Mouse (Mus musculus) common myeloid progenitor, adult 5-6 weeks (primary cell): ENCODE data around the gene Ctrc. TPM values are rescaled to one million over a fixed set of nuclear protein-coding genes. Genes with fewer than 3 reads are reported as not detected.

Experiments
- ATAC-seq: replicated peaks from 2 replicates; pipeline ENCODE4 v1.8.0; 2016; ENCODE audit warnings: low read depth, mild to moderate bottlenecking, moderate TSS enrichment, inconsistent platforms; ENCODE audit not compliant: poor library complexity, severe bottlenecking
- total RNA-seq: library from RNA; stranded (forward); fragments of 200-1000, 187-1606 nt; gene quantifications from 2 replicates; pipeline ENCODE4 v1.2.3, GENCODE M21; 2017

Gene Ctrc
- not detected in 2 replicates for total RNA-seq

DNA sequence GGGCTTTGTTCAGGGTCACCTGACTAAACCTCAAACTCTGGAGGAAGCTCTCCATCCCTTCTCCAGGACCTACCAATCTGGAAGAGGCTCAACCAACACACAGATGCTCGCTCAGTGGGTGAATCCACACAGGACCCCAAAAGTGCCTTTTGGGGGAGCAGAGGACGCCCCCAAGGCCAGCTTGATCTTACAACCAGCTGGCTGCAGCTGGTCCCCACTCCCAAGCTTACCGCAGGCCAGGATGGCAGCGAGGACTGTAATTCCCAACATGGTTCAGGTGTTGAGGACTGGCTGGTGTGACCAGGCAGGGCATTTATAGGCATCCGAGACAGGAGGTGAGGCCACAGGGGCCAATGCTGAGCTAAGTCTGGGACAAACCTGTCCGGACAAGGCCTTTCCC lies at the start of gene Ctrc:
Gene Ctrc, minus strand, starts transcription at position 361 of the 400 bp plus-strand sequence.
- no peak for ATAC-seq

DNA sequence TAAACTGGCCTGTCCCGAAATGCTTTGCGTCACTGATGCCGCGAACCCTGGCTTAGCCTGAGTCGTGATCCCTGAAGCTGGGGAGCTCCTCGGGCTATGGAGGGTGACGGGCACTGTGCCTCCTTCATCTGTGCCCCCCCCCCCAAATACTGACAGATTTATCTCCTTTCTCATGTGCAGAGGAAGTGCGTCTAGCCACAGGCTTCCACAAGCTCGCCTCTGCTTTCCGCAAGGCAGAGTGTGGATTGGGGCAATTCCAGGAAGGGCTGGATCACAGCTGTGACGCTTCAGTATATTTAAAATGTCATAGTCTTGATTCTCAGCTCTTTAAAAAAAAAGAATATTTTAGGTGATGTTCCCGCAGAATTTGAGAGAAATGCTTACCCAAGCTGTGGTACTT lies 49.6 kb upstream of the Ctrc start:
- peak; percentile 84 for ATAC-seq

DNA sequence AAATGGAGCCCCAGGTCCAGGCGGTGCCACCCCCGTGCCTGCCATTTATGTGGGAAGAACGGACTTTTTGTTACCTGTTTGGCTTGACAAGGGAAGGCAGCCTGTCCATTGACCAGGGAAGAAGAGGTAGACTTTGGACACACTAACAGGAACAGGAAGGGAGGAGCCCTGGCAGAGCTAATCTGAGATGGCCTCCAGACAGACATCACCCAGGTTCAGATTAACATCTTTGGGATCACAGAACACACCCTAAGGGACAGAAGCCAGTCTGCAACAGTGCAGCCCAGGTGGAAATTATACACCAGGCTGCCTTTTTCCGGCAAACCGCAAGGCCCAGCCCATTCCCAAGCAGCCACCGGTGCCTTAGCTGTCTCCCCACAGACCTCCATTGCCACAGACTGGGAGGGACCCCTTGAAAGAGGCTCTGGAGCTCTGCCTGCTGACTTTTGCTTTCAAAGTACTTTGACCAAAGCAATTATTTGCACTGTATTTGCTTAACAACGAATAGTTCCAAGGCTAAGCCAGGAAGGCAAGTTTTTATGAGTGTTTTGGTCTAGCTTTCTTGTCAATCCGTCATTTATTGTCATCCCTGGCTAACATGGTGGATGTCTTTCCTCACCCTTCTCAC lies 47.1 kb upstream of the Ctrc start:
- ATAC-seq, result no peak

DNA sequence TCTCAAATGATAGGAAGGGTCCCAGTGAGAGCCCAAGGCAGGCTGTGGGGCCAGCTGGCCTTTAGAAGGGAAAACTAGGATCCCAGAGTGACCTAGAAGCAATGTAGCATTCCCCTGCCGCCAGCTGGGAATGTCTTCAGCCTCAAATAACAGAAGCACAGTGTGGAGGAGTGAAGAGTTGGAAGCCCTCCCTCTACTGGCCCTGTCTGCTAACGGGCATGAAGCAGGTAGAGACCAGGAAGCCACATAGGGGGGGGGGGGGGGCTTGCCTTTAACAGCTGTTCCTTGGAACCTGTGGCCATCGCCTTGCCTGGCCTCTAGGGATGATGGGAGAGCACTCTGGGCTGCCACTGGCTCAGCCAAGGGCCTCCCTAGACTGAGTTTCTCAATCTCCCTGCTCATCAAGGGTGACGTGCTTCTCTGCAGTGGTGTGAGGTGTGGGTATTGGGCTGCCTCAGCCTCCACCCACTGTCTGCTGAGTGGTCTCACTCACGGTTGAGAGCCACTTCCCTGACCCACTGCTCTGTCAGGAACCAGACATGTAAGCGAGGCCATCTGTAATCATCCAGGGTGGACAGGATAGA lies 40.3 kb upstream of the Ctrc start:
- ATAC-seq, result 0 out of 2 replicates have a peak, but pooled peaks have one; percentile 15

DNA sequence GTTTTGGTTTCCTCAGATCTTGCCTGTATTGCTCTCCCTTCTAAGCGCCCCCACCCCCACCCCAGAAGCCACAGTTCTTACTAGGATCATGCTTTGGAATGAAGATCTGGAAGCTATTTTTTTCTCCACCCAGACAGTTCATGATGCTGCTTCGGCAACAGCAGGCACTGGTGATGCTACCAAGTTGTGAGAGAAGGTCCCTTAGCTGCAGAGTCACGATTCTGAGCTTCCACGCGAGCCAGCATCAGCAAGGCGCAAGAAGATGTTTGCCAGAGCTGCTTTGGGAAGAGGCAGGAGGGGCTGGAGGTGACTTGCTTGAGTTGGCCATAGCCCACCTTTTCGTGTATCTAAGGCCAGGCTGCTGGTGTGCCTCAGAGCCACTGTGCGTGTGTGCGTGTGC lies 39.3 kb upstream of the Ctrc start:
- no peak for ATAC-seq

DNA sequence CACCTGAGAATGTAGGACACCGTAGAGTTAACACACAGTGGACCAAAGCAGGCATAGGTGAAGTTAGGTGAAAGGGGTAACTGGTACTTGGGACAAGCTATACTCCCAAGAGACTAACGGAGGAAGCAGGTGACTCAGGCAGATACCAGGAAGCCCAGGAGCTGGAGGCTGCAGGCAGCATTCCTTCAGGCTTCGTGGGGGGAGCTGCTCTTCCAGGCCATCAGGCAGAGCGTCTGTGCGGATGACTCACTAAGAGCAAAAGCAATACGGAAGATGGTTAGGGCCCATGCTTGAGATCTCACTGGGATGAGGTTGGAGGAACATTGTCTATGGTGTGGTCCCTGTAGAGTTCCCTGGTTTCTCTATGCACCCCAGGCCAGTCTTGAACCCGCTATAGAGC lies 36.7 kb upstream of the Ctrc start:
- ATAC-seq, result no peak

DNA sequence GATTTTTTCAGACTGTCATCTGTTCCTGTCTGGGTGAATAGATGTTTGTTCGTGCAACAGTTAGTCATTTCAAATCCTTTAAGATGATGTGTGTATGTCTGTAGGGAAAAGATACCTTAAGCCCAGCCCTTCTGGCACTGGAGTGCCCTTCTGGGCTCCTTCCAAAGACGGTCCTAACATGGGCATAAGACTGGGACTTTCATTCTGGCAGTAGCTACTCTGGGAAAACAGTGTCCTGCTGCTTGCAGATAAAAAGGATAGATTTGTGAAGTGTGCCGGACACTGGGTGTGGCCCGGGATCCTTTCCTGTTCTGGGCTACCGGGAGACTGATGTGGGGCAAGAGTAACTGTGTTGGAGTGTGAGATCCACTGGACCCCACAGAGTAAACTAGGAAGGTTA lies 35.8 kb upstream of the Ctrc start:
- no peak for ATAC-seq

DNA sequence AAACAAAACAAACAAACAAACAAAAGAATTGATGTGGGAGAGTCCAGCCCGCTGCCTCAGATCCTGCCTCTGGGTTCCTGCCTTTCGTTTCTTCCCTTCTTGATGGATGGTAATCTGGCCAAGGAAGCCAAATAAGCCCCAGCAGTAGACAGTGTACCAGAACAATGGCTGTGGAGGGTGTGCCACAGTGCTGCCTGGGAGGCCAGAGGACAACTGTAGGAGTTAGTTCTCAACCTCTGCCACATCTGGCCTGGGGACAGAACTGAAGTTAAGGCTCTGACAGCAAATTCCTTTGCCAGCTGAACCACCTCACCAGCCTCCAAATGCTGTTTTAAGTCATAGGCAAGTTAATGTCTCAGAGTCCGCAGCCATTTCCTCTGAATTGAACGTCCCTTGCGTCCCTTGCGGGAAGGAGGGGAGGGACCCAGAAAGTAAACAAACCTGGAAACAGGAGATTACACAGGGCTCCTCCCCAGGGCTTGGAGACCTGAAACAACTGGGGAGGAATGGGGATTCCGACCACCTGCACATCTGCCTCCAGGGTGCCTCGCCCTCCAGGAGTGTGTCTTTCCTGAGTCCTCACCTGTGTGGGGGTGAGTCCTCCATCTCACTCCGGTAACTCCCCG lies 35.2 kb upstream of the Ctrc start:
- no peak for ATAC-seq

DNA sequence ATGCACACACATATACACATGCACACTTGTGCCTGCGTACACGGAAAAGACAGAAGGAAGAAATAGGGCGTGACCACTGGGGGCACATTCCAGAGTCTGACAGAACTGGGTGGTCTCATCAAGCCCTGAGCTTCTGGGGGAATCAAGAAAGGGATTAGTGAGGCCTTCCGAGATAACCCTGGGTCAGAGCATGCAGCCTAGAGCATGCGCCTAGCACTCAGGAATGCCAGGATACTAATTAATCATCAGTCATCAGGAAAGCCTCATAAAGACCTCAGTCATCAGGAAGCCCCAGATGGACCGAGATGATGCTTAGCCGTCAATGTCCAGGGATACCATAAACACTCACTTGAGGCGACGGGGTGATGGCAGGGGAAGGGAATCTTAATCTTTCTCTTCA lies 33.7 kb upstream of the Ctrc start:
- no peak for ATAC-seq

DNA sequence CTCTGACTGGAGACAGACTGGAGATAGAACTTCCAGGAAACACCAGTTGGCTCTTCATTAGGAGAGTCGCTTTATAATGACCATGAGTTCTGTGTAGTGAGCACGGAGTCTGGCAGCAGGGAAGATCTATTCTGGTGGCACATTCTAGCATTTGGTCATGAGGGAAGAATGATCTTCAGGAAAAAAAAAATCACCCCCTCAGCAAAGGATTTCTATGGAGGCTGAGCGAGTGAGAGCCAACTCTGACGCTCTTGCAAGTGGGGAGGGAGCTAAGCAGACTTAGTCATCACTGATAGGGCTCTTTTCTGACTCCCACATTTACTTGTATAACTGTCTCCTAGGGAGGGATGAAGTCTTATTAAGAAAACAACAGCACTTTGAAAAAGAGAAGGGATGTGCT lies 32.9 kb upstream of the Ctrc start:
- ATAC-seq, result no peak

DNA sequence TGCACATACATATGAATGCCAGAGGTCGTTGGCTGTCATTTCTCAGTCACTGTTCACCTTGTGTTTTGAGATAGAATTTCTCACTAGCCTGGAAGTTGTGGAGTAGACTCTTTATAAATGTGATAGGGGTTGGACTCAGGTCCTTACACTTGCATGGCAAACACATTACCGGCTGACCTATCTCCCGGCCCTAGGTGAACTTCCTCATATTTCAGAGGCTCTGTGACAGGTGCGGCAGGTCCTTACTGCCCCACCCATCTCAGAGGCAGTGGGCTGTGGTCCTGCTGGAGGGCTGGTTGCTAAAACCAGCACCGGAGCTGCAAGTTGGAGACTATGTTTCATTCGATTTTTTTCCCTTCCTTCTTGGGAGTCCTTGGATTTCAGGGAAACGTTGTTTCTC lies 32.5 kb upstream of the Ctrc start:
- no peak for ATAC-seq

DNA sequence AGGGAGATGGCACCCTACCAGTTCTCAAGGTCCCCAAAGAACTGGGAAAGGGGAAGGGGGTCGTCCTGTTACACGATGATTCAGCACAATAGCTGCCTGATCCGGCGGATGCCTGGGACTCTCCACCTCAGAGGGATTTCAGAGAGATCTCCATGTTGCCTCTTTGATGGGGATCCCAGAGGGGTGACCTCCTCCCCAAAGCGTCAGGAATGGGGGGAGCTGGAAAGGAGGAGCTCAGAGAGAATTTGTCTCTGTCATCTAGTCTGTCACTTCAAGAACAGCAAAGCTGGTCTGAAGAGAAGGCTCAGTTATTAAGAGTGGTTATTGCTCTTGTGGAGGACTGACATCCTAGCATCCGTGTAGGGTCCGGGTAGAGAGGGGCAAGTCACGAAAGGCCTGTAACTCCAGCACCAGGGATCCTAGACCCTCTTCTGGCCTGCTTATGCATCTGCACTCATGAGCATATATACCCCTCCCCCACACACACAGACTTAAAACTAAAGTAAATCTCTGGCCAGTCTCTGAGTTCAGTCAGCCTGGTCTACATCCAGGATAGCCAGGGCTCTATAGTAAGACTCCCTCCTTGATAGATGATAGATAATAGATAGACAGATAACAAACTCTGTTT lies 29.4 kb upstream of the Ctrc start:
- ATAC-seq, result peak; percentile 6; the same call in 1 of the 2 replicates

DNA sequence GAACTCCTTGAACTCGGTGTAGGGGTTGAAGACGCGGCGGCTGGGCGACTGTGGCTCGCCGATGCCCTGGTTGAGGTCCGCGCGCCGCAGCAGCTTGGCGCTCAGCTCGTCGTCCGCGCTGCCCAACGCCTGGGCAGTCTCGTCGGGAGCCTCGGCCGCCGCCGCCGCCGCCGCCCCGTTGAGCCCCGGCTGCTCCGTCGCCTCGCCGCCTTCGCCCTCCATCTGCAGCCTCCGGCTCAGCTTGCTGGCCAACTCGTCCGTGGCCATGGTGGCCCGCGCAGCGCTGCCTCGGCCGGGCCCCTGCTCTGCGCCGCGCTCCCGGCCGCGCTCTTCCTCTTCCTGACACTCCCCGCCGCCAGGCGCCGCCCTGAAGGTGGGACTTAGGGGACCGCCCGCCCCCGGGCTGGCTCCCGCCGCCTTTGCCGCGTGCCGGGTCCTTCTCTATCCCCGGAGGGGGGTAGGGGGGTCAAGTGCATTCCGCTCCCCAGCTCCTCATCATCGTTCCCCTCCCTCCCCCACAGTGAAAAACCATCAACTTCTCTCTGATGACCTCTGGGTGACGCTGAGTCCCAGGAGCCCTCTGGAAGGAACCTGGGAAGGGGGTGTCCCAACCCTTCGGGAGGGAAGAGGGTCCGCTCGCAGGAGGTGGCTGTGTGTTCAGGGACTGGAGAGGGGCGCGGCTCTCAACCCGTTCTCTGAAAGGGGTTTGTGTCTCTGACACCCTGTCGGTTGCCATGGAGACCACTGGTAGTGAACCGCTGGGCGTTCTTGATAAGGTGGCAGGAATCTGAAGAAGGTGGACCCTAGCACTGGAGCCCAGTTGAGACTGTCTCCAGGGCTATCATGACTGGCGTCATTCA lies 28.7 kb upstream of the Ctrc start, which contains the start of gene Efhd2:
Gene Efhd2, minus strand, starts transcription at position 320 of the 860 bp plus-strand sequence.
- peak; percentile 81 for ATAC-seq

DNA sequence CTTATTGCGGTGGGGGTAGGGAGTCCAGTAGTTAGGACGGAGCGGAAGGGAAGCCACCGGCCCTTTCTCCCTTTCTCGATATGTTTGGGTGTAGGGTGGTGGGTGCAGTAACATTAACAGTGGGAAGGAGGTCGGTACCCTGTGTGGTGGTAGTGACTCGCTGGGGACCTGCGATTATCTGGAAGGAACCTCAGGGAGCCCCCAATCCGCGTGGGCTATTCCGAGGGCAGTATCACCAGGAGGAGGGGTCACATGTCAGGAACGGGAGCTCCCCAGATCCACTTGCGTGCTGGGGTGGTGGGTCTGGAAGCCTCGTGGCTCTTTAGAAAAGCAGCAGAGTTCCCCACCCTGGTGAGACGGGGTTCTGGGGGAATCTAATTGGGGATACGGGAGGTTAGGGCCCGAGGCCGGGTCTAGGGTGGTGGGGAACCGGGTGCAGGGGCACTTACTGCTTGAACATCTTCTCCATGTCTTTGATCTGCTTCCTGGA lies 28.0 kb upstream of the Ctrc start:
- peak; percentile 4; the same call in 1 of the 2 replicates for ATAC-seq

DNA sequence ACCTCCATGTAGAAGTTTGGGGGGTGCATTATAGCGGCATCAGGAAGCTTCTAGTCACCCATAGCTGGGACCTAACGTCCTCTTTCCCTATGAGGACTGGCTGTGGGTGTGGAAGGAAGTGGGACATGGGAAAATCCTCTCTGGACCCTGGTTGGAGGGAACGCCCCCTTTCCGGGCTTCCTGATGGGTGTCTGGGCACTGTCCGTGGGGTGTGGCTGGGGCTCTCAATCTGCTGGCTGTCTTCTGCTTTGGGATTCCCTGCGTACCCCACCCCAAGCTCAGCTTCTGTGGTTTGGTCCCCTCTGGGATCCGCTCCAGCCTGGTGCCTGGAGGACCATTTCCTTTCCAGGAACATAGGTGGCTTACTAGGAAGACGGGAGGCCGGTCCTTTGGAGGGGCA lies 26.8 kb upstream of the Ctrc start:
- no peak for ATAC-seq

DNA sequence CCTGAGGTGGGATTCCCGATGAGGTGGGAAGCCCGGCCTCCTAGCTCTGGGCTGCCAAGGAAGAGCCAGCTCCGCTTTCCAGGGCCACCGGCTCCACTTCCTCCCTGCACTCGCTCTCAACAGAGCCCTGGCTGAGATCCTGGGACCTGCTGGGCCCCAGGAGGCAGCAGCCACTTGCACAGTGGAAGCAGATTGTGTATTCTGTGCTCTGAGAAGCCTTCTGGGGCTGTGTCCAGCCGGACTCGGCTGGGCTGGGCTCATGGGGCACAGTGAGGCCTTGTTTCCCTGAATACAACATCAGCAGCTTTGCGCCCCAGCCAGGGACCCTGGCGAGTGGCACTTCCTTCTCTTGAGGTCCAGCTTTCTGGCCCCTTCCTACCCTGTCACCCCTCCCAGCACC lies 25.8 kb upstream of the Ctrc start:
- ATAC-seq, result no peak

DNA sequence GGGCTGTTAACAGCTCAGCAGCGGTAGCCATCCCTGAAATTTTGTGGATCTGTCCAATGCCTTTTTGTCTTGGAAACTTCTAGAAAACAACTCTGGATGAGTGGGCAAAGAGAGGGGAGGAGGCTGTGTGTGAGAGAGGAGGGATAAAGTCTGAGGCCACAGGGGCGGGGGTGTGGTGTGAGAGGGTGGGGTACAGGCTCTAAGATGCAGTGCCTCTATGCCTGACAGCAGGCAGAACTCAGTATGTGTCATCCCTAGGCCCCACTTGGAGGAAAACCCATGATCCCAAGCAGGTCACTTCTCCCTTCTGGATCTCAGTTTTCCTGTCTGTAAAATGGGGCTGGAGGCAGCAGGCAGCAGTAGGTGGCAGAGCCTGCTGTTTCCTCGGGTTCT lies 25.2 kb upstream of the Ctrc start:
- no peak for ATAC-seq

DNA sequence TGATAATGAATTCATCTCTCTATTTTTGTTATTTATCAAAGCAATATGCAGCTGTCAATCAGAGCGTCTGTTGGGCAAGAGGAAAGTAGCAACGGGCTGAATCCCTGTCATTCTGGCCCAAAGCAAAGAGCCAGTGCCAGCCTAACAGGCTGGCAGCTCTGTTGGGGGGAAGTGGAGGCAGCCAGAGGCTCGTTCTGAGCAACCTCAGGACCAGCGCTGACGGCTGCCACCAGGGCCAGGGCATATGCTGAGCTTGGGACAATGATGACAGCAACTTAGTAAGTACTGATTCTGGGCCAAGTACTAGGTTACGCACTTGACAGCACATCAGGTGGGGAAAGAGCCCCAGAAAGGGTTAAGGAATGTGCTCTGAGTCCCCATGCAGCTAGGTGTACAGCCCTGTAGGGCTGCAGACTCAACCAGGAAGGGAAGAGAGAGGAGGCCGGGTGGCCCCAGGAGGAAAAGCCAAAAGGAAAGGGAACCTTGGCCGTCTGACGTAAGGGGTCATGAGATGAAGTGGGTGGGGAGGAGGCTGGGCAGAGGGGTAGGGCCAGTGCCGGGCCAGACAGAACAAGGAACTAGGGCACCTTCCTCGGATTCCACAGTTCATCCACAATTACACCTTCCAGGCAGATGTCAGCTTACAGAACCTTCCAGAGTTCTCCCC lies 24.6 kb upstream of the Ctrc start:
- ATAC-seq, result no peak

DNA sequence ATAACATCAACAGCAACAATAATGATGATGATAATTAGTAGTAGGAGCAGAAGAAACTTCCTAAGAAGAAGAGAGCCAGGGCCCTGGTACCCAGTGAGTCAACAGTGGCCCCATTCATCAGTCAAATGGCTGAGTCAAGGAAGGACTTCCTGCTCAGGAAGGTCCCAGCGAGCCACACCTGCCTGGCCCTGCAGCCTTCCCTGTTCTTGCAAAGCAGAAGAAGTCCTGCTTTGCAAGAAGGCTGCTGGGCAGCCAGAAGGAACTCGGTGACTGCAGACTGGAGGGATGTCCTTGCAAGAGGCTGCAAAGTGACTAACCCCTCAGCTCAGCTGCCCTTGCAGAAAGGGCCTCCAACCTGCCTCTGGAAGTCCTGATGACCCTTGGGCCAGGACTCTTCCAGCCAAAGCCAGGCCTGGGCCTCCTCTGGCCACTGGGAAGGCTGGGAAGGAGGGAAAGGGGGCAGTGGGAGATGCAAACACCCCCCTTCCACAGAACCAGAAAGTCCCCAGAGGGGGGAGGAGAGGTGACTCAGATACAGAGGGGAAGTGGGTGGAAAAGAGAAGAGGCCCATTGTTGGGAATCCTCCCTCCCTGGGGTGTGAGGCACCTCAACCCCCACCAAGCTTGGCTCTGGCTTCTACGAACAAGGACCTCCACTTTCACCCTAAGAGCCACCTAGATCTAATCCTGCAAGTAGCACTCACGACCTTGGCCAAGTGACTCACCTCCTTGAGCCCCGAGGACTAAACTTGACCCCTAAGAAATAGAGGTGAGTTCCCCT lies 23.5 kb upstream of the Ctrc start:
- no peak for ATAC-seq
